ENCODE assay signal across 10 mouse cellular contexts in genomic region chr17:34249361-34249760, GRCm38 (mm10). TPM values are rescaled to one million over a fixed set of nuclear protein-coding genes. Genes with fewer than 3 reads are reported as not detected.
"Had no signal": no experiment of that assay in that cellular context is flagged by ENCODE, and none has a peak within 500 bp of the region (broad histone marks: within the 10 kb centered on the region; RNA-seq: fewer than 3 reads in every experiment).

No protein-coding gene starts in this region.

- H3K9ac ChIP-seq: neural tube, embryonic 12.5 days; neural tube, embryonic 13.5 days; neural tube, embryonic 15.5 days; stomach, embryonic 15.5 days had no signal

- H3K36me3 ChIP-seq: neural tube, embryonic 12.5 days; neural tube, embryonic 13.5 days; neural tube, embryonic 15.5 days; stomach, embryonic 15.5 days had no signal

- H3K4me1 ChIP-seq: neural tube, embryonic 12.5 days; neural tube, embryonic 13.5 days; neural tube, embryonic 15.5 days; stomach, embryonic 15.5 days had no signal

- H3K4me3 ChIP-seq: neural tube, embryonic 12.5 days; neural tube, embryonic 13.5 days; neural tube, embryonic 15.5 days; stomach, embryonic 15.5 days had no signal

- H3K27me3 ChIP-seq: neural tube, embryonic 12.5 days; neural tube, embryonic 15.5 days; stomach, embryonic 15.5 days had no signal

- H3K27ac ChIP-seq: neural tube, embryonic 12.5 days; neural tube, embryonic 13.5 days; neural tube, embryonic 15.5 days; stomach, embryonic 15.5 days; stomach, postnatal 0 days had no signal

- DNase-seq: right cerebral cortex, postnatal 14 days; right cerebral cortex, postnatal 25 days; thymus, postnatal 36 days had no signal

- H3K9me3 ChIP-seq: neural tube, embryonic 12.5 days; neural tube, embryonic 13.5 days; neural tube, embryonic 15.5 days; stomach, embryonic 15.5 days had no signal

- H3K4me2 ChIP-seq: neural tube, embryonic 12.5 days; neural tube, embryonic 13.5 days; neural tube, embryonic 15.5 days; stomach, embryonic 15.5 days had no signal

RNA-seq across cellular contexts. Expression of gene H2-Ob, which starts 10.7 kb away (rescaled TPM):
- polyA plus RNA-seq: neural tube, embryonic 11.5 days; neural tube, embryonic 12.5 days; neural tube, embryonic 13.5 days; neural tube, embryonic 14.5 days had no signal

RNA-seq across cellular contexts. Expression of gene H2-Aa, which starts 38.3 kb away (rescaled TPM):
- polyA plus RNA-seq: neural tube, embryonic 11.5 days had no signal
